ENCODE assay signal across 20 mouse cellular contexts in genomic region chr16:16204648-16205047, GRCm38 (mm10).
"Had no signal": no experiment of that assay in that cellular context is flagged by ENCODE, and none has a peak within 500 bp of the region (broad histone marks: within the 10 kb centered on the region; RNA-seq: fewer than 3 reads in every experiment).

No protein-coding gene starts in this region.

- H3K27me3 ChIP-seq: liver, embryonic 15.5 days; lung, embryonic 15.5 days; midbrain, embryonic 12.5 days; neural tube, embryonic 13.5 days; neural tube, embryonic 15.5 days had no signal

- H3K4me1 ChIP-seq: liver, embryonic 15.5 days; lung, embryonic 15.5 days; megakaryocyte, embryonic 14.5 days; midbrain, embryonic 10.5 days; midbrain, embryonic 12.5 days; neural tube, embryonic 13.5 days; neural tube, embryonic 15.5 days had no signal

- DNase-seq: liver, postnatal 0 days; lung, adult 2 months; lung, postnatal 14 days; lung, postnatal 36 days; midbrain, embryonic 14.5 days; right cerebral cortex, postnatal 14 days; thymus, adult 18-20 months; thymus, postnatal 14 days; thymus, postnatal 36 days had no signal

- H3K27ac ChIP-seq: liver, embryonic 15.5 days; lung, embryonic 15.5 days; macrophage; midbrain, embryonic 10.5 days; midbrain, embryonic 12.5 days; neural tube, embryonic 13.5 days; neural tube, embryonic 15.5 days had no signal

- H3K9ac ChIP-seq: liver, embryonic 15.5 days; liver, postnatal 0 days; lung, embryonic 15.5 days; midbrain, embryonic 12.5 days; neural tube, embryonic 13.5 days; neural tube, embryonic 15.5 days had no signal

- ATAC-seq: liver, postnatal 0 days; lung, postnatal 0 days; midbrain, embryonic 16.5 days had no signal

- H3K9me3 ChIP-seq: liver, embryonic 15.5 days; lung, embryonic 15.5 days; megakaryocyte, embryonic 14.5 days; midbrain, embryonic 10.5 days; midbrain, embryonic 12.5 days; neural tube, embryonic 13.5 days; neural tube, embryonic 15.5 days had no signal

- H3K4me3 ChIP-seq: liver, embryonic 15.5 days; lung, embryonic 15.5 days; megakaryocyte, embryonic 14.5 days; midbrain, embryonic 10.5 days; midbrain, embryonic 12.5 days; myocyte; neural tube, embryonic 13.5 days; neural tube, embryonic 15.5 days had no signal

- H3K36me3 ChIP-seq: liver, embryonic 15.5 days; lung, embryonic 15.5 days; midbrain, embryonic 10.5 days; midbrain, embryonic 12.5 days; neural tube, embryonic 13.5 days; neural tube, embryonic 15.5 days had no signal
